Mouse (Mus musculus) forebrain, embryonic 13.5 days (tissue): Measurements from ENCODE around the gene Erg. TPM values are rescaled to one million over a fixed set of nuclear protein-coding genes. Genes with fewer than 3 reads are reported as not detected.
A peak's percentile ranks its signal among the peaks of the same experiment; 100 is the strongest.

Source experiments
- ATAC-seq: fragments of 200-750 bp; cut with Nextera tagmentation; 2 replicates; pipeline ENCODE4 v1.8.0; 2017
- H3K27ac ChIP-seq: fragments of 300-500 bp; sonication (generic); 2 replicates; pipeline ENCODE4 v1.5.1; 2015; ENCODE audit warnings: inconsistent platforms, mild to moderate bottlenecking, moderate library complexity
- H3K27me3 ChIP-seq: fragments of 300-500 bp; sonication (generic); 2 replicates; pipeline ENCODE4 v1.6.1; 2015; ENCODE audit warnings: mild to moderate bottlenecking, inconsistent platforms
- H3K36me3 ChIP-seq: fragments of 300-500 bp; sonication (generic); 2 replicates; pipeline ENCODE4 v1.6.1; 2015; ENCODE audit warnings: mild to moderate bottlenecking, inconsistent platforms; ENCODE audit not compliant: poor library complexity, severe bottlenecking
- H3K4me1 ChIP-seq: fragments of 300-500 bp; sonication (generic); 2 replicates; pipeline ENCODE4 v1.6.1; 2015; ENCODE audit warnings: inconsistent platforms
- H3K4me2 ChIP-seq: fragments of 300-500 bp; sonication (generic); 2 replicates; pipeline ENCODE4 v1.6.1; 2015; ENCODE audit warnings: inconsistent platforms, mild to moderate bottlenecking, moderate library complexity
- H3K4me3 ChIP-seq: fragments of 300-500 bp; sonication (generic); 2 replicates; pipeline ENCODE4 v1.5.1; 2015; ENCODE audit warnings: mild to moderate bottlenecking, inconsistent platforms
- H3K9ac ChIP-seq: fragments of 300-500 bp; sonication (generic); 2 replicates; pipeline ENCODE4 v1.6.1; 2015; ENCODE audit warnings: mild to moderate bottlenecking, inconsistent platforms
- H3K9me3 ChIP-seq: fragments of 300-500 bp; sonication (generic); replicated peaks from 2 replicates; pipeline ENCODE4 v1.6.1; 2016; ENCODE audit warnings: inconsistent platforms
- WGBS: fragments of 180-500 bp; shearing (Covaris S2); methylation state at CpG from one replicate; pipeline ENCODE4 v1.1.7; 2015; 5-methylcytosine and 5-hydroxymethylcytosine counted together
- polyA plus RNA-seq: library from polyadenylated mRNA; unstranded; fragments of >200 nt; fragmentation: Nextera tagmentation; extraction: Ambion mirVana; gene quantifications from 2 replicates; pipeline ENCODE4 v1.2.1, GENCODE M21; 2015

The Erg gene
- polyA plus RNA-seq, 1 experiment from 2014 or later: 1.8 TPM

- no peaks in the 10 kb centered on the region for H3K4me1 ChIP-seq
- H3K9ac ChIP-seq: no peak overlapping the region
- H3K27me3 ChIP-seq: 0 out of 2 replicates have a peak, but pooled peaks cover 8% of the 10 kb centered on the region
- H3K4me2 ChIP-seq: no peak overlapping the region
- no peaks in the 10 kb centered on the region for H3K9me3 ChIP-seq
- no peak overlapping the region for H3K4me3 ChIP-seq
- no peaks in the 10 kb centered on the region for H3K36me3 ChIP-seq
- no peak overlapping the region for H3K27ac ChIP-seq
- 86% methylated on average over 5 of the region's 5 CpGs for WGBS
- ATAC-seq: no peak
Observed at GRCm38 (mm10) chr16:95349745-95350144, 236.6 kb downstream of the Erg start.

DNA sequence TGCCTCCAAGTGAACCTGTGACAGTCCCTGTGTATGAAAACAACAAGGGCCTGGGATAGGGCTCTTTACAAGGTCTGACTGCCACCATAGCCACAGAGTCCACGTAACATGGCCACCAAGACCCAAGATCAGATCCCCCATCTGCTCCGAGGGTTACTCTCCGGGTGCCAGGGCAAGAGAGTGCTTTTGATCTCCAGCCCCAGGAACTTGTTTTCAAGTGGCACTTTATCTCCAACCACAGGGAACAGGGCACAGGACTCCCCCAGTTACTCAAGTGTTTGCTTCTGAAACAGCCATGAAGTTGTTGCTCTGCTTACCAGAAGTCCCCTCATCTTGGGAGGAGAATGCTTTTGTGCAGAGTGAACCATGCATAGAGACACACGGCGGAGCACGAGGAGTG is 237.0 kb downstream of the Erg start:
- H3K9me3 ChIP-seq: no peaks in the 10 kb centered on the region
- H3K4me2 ChIP-seq: no peak overlapping the region
- no peak for ATAC-seq
- 85% methylated on average over 6 of the region's 6 CpGs for WGBS
- H3K4me3 ChIP-seq: no peak overlapping the region
- H3K4me1 ChIP-seq: no peaks in the 10 kb centered on the region
- 0 out of 2 replicates have a peak, but pooled peaks cover 8% of the 10 kb centered on the region for H3K27me3 ChIP-seq
- H3K9ac ChIP-seq: no peak overlapping the region
- H3K36me3 ChIP-seq: no peaks in the 10 kb centered on the region
- no peak overlapping the region for H3K27ac ChIP-seq

GRCm38 (mm10) chr16:95348555-95348954 is 237.8 kb downstream of the Erg start:
- Histone ChIP-seq H3K27ac (no peak overlapping the region), H3K9ac (no peak overlapping the region), H3K4me1 (no peaks in the 10 kb centered on the region), H3K36me3 (no peaks in the 10 kb centered on the region), H3K4me3 (no peak overlapping the region), H3K4me2 (no peak overlapping the region), H3K9me3 (no peaks in the 10 kb centered on the region), H3K27me3 (0 out of 2 replicates have a peak, but pooled peaks cover 8% of the 10 kb centered on the region)
- WGBS: 85% methylated on average over 9 of the region's 9 CpGs
- no peak for ATAC-seq

DNA sequence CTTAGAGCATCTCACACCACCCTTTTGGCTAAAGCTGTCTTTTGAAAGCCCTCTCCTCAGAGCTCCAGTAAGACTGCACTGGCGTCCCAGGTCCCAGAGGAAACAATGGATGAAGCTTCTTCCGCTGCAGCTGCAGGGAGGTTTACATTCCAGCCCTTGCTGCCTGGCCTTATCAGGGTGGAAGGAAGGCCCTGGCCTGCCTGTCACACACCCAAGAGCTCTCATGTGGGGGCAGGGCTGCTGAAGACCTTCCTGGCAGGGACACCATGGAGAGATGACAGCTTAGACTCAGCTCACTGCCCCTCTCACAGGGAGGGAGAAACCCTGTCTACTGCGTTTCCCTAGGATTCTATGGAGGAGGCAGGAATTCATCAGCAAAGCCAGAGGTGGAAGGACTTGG is 239.2 kb downstream of the Erg start:
- no peak for ATAC-seq
- H3K9ac ChIP-seq: no peak overlapping the region
- WGBS: 10% methylated on average over 3 of the region's 3 CpGs

DNA sequence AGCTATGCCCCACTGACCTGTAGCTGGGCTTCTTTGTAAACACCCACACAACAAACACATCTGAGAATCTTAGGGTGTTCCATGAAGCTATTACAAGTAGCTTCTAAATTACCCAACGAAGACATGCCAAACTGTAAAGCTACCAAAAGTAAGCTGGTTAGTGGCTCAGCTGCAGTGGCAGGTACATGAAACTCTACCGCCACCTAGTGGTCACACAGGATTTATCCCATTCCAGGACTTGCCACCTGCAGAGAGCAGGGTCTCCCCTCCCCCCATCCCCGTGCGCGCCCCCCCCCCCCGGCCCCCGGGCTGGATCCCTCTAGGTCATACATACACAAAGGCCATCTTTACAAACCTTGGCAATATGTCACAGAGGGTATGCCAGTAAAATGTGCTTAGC is 240.5 kb downstream of the Erg start:
- H3K9ac ChIP-seq: no peak overlapping the region
- no peak overlapping the region for H3K27ac ChIP-seq
- no peaks in the 10 kb centered on the region for H3K9me3 ChIP-seq
- no peak overlapping the region for H3K4me3 ChIP-seq
- H3K27me3 ChIP-seq: no peaks in the 10 kb centered on the region
- H3K36me3 ChIP-seq: no peaks in the 10 kb centered on the region
- WGBS: 3% methylated on average over 7 of the region's 7 CpGs
- no peak for ATAC-seq
- peaks cover 5% of the 10 kb centered on the region for H3K4me1 ChIP-seq
- H3K4me2 ChIP-seq: no peak overlapping the region

More for the DNA sequence above, 239.2 kb downstream of the Erg start:
- Histone ChIP-seq H3K4me2 (no peak overlapping the region), H3K27me3 (0 out of 2 replicates have a peak, but pooled peaks cover 7% of the 10 kb centered on the region), H3K36me3 (no peaks in the 10 kb centered on the region), H3K4me1 (no peaks in the 10 kb centered on the region), H3K4me3 (no peak overlapping the region), H3K9me3 (no peaks in the 10 kb centered on the region), H3K27ac (no peak overlapping the region)

DNA sequence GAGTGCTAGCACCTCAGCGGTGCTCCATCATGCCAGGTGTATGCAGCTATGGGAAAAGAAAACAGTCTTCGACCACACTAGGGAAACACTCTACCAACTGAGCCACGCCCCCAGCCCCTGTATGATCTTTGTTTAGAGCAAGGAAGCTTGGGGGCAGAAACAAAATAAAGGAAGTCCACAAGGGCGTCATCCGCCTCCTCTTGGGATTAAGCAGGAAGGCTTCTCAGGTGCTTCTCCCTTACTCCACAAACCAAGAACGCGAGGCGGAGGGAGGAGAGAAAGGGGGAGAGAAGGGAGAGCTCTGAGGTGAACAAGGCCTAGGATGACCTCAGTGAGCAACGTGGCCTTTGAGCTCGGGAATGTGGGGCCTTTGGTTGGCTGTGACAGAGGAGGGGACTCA is 241.4 kb downstream of the Erg start:
- ATAC-seq: no peak
- Histone ChIP-seq H3K36me3 (no peaks in the 10 kb centered on the region), H3K9ac (no peak overlapping the region), H3K9me3 (no peaks in the 10 kb centered on the region), H3K27me3 (no peaks in the 10 kb centered on the region), H3K27ac (no peak overlapping the region), H3K4me1 (peaks cover 7% of the 10 kb centered on the region), H3K4me3 (no peak overlapping the region), H3K4me2 (no peak overlapping the region)
- WGBS: 64% methylated on average over 10 of the region's 10 CpGs

DNA sequence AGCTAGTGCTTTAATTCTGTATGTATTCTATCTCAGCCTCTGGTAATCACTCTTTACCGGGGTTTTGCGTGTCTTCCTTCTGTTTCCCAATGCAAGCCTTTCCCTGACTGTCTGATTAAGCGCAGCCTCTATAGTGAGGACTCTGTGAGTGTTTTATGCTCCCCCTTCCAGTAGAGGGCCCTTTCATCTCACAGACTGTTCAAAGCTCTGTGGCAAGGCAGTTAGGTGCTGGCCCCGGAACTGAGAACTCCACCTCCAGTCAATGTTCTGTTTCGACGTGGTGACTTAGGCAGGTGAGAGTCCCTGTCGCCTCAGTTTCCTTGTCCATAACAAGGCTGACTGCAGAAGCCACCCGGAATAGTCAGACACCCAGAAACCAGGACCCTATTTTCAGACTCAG is 244.4 kb downstream of the Erg start:
- no peak for ATAC-seq
- Histone ChIP-seq H3K4me2 (peak overlapping the region; percentile 52; the same call in 1 of the 2 replicates), H3K4me1 (peaks cover 7% of the 10 kb centered on the region), H3K27ac (no peak overlapping the region), H3K36me3 (no peaks in the 10 kb centered on the region), H3K9ac (no peak overlapping the region; the same call in 1 of the 2 replicates), H3K9me3 (no peaks in the 10 kb centered on the region), H3K4me3 (no peak overlapping the region), H3K27me3 (no peaks in the 10 kb centered on the region)
- WGBS: 79% methylated on average over 8 of the region's 8 CpGs

DNA sequence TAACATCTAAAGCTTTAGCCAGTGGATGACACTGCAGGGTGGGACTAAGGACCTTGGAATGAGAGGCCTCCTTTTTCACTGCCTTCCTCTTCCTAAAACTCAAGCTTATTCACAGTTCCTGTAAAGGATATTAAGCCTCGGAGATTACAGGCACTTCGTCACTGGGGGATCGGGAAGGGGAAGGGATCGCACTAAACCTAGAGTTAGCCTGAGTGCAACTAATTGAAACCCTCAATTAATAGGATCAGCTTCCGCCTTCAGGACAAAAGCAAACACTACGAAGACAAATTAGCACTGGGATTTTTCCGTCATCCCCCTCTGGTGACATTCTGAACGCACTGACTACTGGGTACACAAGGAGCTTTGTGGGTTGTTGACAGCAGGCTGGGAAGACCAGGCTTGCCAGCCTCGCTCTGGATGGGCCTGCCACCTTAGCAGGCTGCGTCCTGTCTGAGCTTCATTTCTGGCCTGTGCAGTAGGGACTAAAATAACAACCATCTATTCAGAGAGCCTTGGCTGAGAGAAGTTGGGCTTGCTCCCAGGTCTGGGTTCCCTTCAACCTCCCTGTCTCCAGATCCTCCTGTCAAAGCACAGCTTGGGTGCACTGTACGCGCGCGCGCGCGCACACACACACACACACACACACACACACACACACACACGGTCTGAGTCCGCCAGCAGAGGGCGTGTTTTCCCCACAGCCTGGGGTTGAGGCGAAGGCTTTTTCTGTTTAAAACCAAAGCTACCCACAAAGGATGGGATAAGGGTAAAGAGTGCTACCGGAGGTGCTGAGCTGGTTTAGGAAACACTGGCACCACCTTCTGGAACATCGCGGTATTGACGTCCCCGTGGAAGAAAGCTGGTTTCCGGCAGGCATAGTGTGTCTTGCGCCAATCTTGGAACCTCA is 245.3 kb downstream of the Erg start:
- ATAC-seq: peak; percentile 90
- peak overlapping the region; percentile 17 for H3K4me3 ChIP-seq
- peak overlapping the region; percentile 52 for H3K4me2 ChIP-seq
- H3K27me3 ChIP-seq: no peaks in the 10 kb centered on the region
- H3K4me1 ChIP-seq: peaks cover 7% of the 10 kb centered on the region
- no peaks in the 10 kb centered on the region for H3K36me3 ChIP-seq
- no peak overlapping the region for H3K27ac ChIP-seq
- H3K9me3 ChIP-seq: no peaks in the 10 kb centered on the region
- peak overlapping the region; percentile 22; the same call in 1 of the 2 replicates for H3K9ac ChIP-seq
- WGBS: 17% methylated on average over 28 of the region's 28 CpGs

- no peak for ATAC-seq
- Histone ChIP-seq H3K4me1 (no peaks in the 10 kb centered on the region), H3K9me3 (no peaks in the 10 kb centered on the region), H3K27me3 (no peaks in the 10 kb centered on the region), H3K4me2 (no peak overlapping the region), H3K9ac (no peak overlapping the region), H3K4me3 (no peak overlapping the region), H3K27ac (no peak overlapping the region), H3K36me3 (no peaks in the 10 kb centered on the region)
- 86% methylated on average over 5 of the region's 5 CpGs for WGBS
Observed at GRCm38 (mm10) chr16:95332159-95332558, 254.2 kb downstream of the Erg start.

DNA sequence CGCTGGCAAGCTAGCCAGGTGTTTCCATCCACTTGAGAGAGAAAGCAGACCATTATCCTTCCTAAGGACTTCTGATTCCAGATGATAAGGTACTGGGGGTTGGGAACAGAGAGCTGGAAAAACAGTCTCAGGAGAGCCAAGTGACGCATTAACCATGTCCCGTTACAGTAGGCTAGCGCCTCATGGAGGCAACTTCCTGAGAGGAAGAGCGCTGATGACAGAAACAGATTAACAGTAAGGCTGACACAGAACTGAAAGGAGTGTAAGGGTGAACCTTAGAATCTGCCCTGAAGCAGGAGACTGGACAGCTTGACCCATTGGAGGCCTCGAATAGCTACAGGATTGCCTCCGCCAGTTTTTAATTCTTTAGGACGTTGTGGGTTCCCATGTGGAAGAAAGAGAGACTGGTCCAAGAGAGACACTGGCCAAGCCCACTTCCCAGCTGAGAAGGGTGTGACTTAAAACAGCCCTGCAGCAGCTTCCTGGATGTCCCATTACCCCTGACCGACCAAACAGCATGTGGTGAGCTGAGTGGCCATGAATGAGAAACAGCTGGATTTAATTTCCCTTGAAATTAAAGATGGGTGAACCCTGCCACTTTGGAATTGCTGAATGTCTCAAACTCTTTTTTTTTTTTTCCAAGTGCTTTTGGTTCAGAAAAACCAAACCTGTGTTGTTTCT is 264.3 kb downstream of the Erg start:
- H3K4me3 ChIP-seq: no peak overlapping the region
- H3K4me2 ChIP-seq: no peak overlapping the region
- H3K9ac ChIP-seq: no peak overlapping the region
- no peak for ATAC-seq
- H3K27ac ChIP-seq: no peak overlapping the region
- no peaks in the 10 kb centered on the region for H3K27me3 ChIP-seq
- H3K4me1 ChIP-seq: no peaks in the 10 kb centered on the region
- WGBS: 86% methylated on average over 9 of the region's 9 CpGs
- no peaks in the 10 kb centered on the region for H3K9me3 ChIP-seq
- H3K36me3 ChIP-seq: no peaks in the 10 kb centered on the region
